In the genomic region with DNA sequence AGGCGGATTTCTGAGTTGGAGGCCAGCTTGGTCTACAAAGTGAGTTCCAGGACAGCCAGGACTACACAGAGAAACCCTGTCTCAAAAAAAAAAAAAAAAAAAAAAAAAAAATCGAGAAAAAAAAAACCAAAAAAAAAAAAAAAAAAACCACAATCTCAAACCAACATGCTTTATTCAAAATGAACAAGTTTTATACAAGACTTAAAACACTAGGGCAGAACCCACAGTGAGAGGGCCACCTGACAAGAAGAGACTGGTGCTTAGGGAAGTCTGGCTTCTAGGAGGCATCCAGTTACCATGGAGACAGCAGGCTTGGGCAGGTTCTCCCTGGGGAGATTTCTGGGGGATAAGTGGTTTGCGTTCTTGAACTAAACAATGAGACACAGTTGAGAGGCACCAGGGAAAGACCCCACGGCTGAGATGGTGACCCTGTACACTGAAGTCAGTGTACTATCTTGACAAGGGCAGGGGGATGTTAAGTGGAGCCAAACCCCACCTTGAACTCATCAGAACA, we compare ENCODE assay signal across 15 mouse cellular contexts. TPM values are rescaled to one million over a fixed set of nuclear protein-coding genes. Genes with fewer than 3 reads are reported as not detected.
DNase-seq lines count a peak whose midpoint lies in the region; ATAC-seq and TF ChIP-seq lines count a peak whose summit lies in the region.
"Had no signal": no experiment of that assay in that cellular context is flagged by ENCODE, and none has a peak within 500 bp of the region (broad histone marks: within the 10 kb centered on the region; RNA-seq: fewer than 3 reads in every experiment).

No protein-coding gene starts in this region.

- peak overlapping the region; percentile 69 for H3K27ac ChIP-seq in forebrain, embryonic 12.5 days
- H3K27ac ChIP-seq in forebrain, postnatal 0 days (ENCODE audit: low read depth, low read length), result no peak overlapping the region
- H3K27ac ChIP-seq in thymus, adult 2 months (ENCODE audit: control insufficient read depth, insufficient read depth, low read length), result peak overlapping the region; percentile 57; the same call in 1 of the 2 replicates
- H3K27ac ChIP-seq in embryonic facial prominence, embryonic 14.5 days (replicated peaks; ENCODE audit: low read depth, low read length), result no peak overlapping the region
- peak overlapping the region; percentile 42; the same call in 1 of the 2 replicates for H3K27ac ChIP-seq in neural tube, embryonic 13.5 days (replicated peaks)
- H3K27ac ChIP-seq: liver, embryonic 13.5 days; stomach, embryonic 15.5 days had no signal

- H3K4me3 ChIP-seq in forebrain, embryonic 12.5 days (replicated peaks), result no peak overlapping the region
- H3K4me3 ChIP-seq in forebrain, postnatal 0 days (ENCODE audit: low read depth, low read length), result no peak overlapping the region
- no peak overlapping the region for H3K4me3 ChIP-seq in thymus, adult 2 months (ENCODE audit: control insufficient read depth, insufficient read depth, low read length)
- H3K4me3 ChIP-seq in embryonic facial prominence, embryonic 14.5 days (ENCODE audit: low read depth, low read length), result no peak overlapping the region
- H3K4me3 ChIP-seq in neural tube, embryonic 13.5 days, result no peak overlapping the region
- H3K4me3 ChIP-seq: liver, embryonic 13.5 days; stomach, embryonic 15.5 days had no signal

- no peak for DNase-seq in forebrain, postnatal 0 days
- no peak for DNase-seq in thymus, adult 2 months
- no peak for DNase-seq in thymus, postnatal 4 days
- peak; percentile 90 for DNase-seq in embryonic facial prominence, embryonic 14.5 days (ENCODE audit: low spot score)
- no peak for DNase-seq in cerebellum, postnatal 36 days
- no peak for DNase-seq in gastrocnemius, postnatal 4 days (ENCODE audit: low spot score in 2 of 2)
- DNase-seq: cerebellum, adult 18-20 months; heart, postnatal 36 days; kidney, adult 11 months; liver, embryonic 13.5 days; lung, postnatal 10 days had no signal

- 25% methylated on average over 4 of the region's 4 CpGs for WGBS in forebrain, embryonic 12.5 days
- WGBS in forebrain, postnatal 0 days, result 34% methylated on average over 3 of the region's 4 CpGs
- 7% methylated on average over 4 of the region's 4 CpGs for WGBS in thymus, adult 2 months
- 18% methylated on average over 4 of the region's 4 CpGs for WGBS in embryonic facial prominence, embryonic 14.5 days
- 35% methylated on average over 3 of the region's 4 CpGs for WGBS in neural tube, embryonic 13.5 days

- no peaks in the 10 kb centered on the region for H3K9me3 ChIP-seq in forebrain, embryonic 12.5 days
- H3K9me3 ChIP-seq in forebrain, postnatal 0 days (ENCODE audit: low read length), result no peaks in the 10 kb centered on the region
- H3K9me3 ChIP-seq in embryonic facial prominence, embryonic 14.5 days (ENCODE audit: control insufficient read depth, low read length), result no peaks in the 10 kb centered on the region
- no peaks in the 10 kb centered on the region for H3K9me3 ChIP-seq in neural tube, embryonic 13.5 days
- H3K9me3 ChIP-seq: liver, embryonic 13.5 days; stomach, embryonic 15.5 days had no signal

- H3K9ac ChIP-seq in forebrain, embryonic 12.5 days, result peak overlapping the region; percentile 17; the same call in 1 of the 2 replicates
- H3K9ac ChIP-seq in forebrain, postnatal 0 days, result no peak overlapping the region
- H3K9ac ChIP-seq in embryonic facial prominence, embryonic 14.5 days (ENCODE audit: low read depth, low read length), result no peak overlapping the region
- no peak overlapping the region for H3K9ac ChIP-seq in neural tube, embryonic 13.5 days
- H3K9ac ChIP-seq: liver, embryonic 13.5 days; stomach, embryonic 15.5 days had no signal

- no peak for ATAC-seq in forebrain, embryonic 12.5 days (ENCODE audit: low FRiP score)
- no peak for ATAC-seq in forebrain, postnatal 0 days
- peak; percentile 35; the same call in 1 of the 2 replicates for ATAC-seq in embryonic facial prominence, embryonic 14.5 days (ENCODE audit: low read depth)
- no peak for ATAC-seq in neural tube, embryonic 13.5 days (ENCODE audit: low read depth)

- H3K36me3 ChIP-seq in forebrain, embryonic 12.5 days (replicated peaks), result peaks cover 48% of the 10 kb centered on the region
- peaks cover 37% of the 10 kb centered on the region for H3K36me3 ChIP-seq in forebrain, postnatal 0 days (ENCODE audit: insufficient read depth)
- peaks cover 18% of the 10 kb centered on the region for H3K36me3 ChIP-seq in thymus, adult 2 months (ENCODE audit: control insufficient read depth, insufficient read depth, low read length)
- H3K36me3 ChIP-seq in embryonic facial prominence, embryonic 14.5 days (ENCODE audit: control insufficient read depth, insufficient read depth, low read length), result peaks cover 53% of the 10 kb centered on the region
- H3K36me3 ChIP-seq in neural tube, embryonic 13.5 days, result peaks cover 51% of the 10 kb centered on the region

- no peak overlapping the region for H3K4me2 ChIP-seq in forebrain, embryonic 12.5 days
- H3K4me2 ChIP-seq in forebrain, postnatal 0 days (ENCODE audit: low read depth), result no peak overlapping the region
- H3K4me2 ChIP-seq in embryonic facial prominence, embryonic 14.5 days (ENCODE audit: low read depth, low read length), result no peak overlapping the region
- no peak overlapping the region for H3K4me2 ChIP-seq in neural tube, embryonic 13.5 days
- H3K4me2 ChIP-seq: liver, embryonic 13.5 days; stomach, embryonic 15.5 days had no signal

- no peak for TF ChIP-seq POLR2A in thymus, adult 2 months (IDR thresholded peaks at IDR 0.05; ENCODE audit: control insufficient read depth, extremely low read depth, insufficient read depth, low read length, poor library complexity)

- no peak for TF ChIP-seq CTCF in forebrain, postnatal 0 days (IDR thresholded peaks at IDR 0.05; ENCODE audit: low read depth)
- no peak for TF ChIP-seq CTCF in thymus, adult 2 months (IDR thresholded peaks at IDR 0.05; ENCODE audit: borderline replicate concordance, control insufficient read depth, extremely low read depth, insufficient read depth, low read length, poor library complexity)

- peaks cover 26% of the 10 kb centered on the region for H3K4me1 ChIP-seq in forebrain, embryonic 12.5 days
- H3K4me1 ChIP-seq in forebrain, postnatal 0 days (ENCODE audit: insufficient read depth), result peaks cover 2% of the 10 kb centered on the region; the same call in 1 of the 2 replicates
- peaks cover 37% of the 10 kb centered on the region for H3K4me1 ChIP-seq in thymus, adult 2 months (replicated peaks; ENCODE audit: control insufficient read depth, insufficient read depth, low read length)
- H3K4me1 ChIP-seq in embryonic facial prominence, embryonic 14.5 days (ENCODE audit: control insufficient read depth, insufficient read depth, low read length), result peaks cover 6% of the 10 kb centered on the region; the same call in 1 of the 2 replicates
- peaks cover 28% of the 10 kb centered on the region for H3K4me1 ChIP-seq in neural tube, embryonic 13.5 days (replicated peaks)

- H3K27me3 ChIP-seq in forebrain, embryonic 12.5 days, result peaks cover 6% of the 10 kb centered on the region; the same call in 1 of the 2 replicates
- no peaks in the 10 kb centered on the region for H3K27me3 ChIP-seq in forebrain, postnatal 0 days (ENCODE audit: insufficient read depth, low read length)
- H3K27me3 ChIP-seq in thymus, adult 2 months (ENCODE audit: control insufficient read depth, insufficient read depth, low read length), result no peaks in the 10 kb centered on the region
- no peaks in the 10 kb centered on the region for H3K27me3 ChIP-seq in embryonic facial prominence, embryonic 14.5 days (replicated peaks; ENCODE audit: control insufficient read depth, insufficient read depth, low read length)
- no peaks in the 10 kb centered on the region for H3K27me3 ChIP-seq in neural tube, embryonic 13.5 days
- H3K27me3 ChIP-seq: stomach, embryonic 15.5 days had no signal

RNA-seq across cellular contexts. Expression of a gene that starts 4.4 kb away (rescaled TPM):
- polyA plus RNA-seq in forebrain, embryonic 12.5 days (2016; fragmentation: Nextera tagmentation; extraction: Ambion mirVana), result 22.5 and 25.9 TPM in 2 replicates
- total RNA-seq in forebrain, postnatal 0 days (2014; rRNA removed), result 9.8 TPM in 2 replicates
- 11.7 and 16.0 TPM in 2 replicates for polyA plus RNA-seq in forebrain, postnatal 0 days (2015; fragmentation: Nextera tagmentation; extraction: Ambion mirVana)
- polyA plus RNA-seq in thymus, adult 2 months (2012; rRNA removed), result 8.6 and 14.2 TPM in 2 replicates
- 17.3 and 17.6 TPM in 2 replicates for polyA plus RNA-seq in embryonic facial prominence, embryonic 14.5 days (2014; fragmentation: Nextera tagmentation; extraction: Ambion mirVana)
- 59.4 and 62.0 TPM in 2 replicates for polyA plus RNA-seq in neural tube, embryonic 13.5 days (2015; fragmentation: Nextera tagmentation; extraction: Ambion mirVana)
- 10 to 100 TPM; 54.5 to 65.3 TPM for total RNA-seq in gastrocnemius, postnatal 4 days (2021)
- total RNA-seq: G1E had no signal
- polyA plus RNA-seq: G1E had no signal

RNA-seq across cellular contexts. Expression of a gene that starts 10.8 kb away (rescaled TPM):
- 65.5 and 65.8 TPM in 2 replicates for polyA plus RNA-seq in forebrain, embryonic 12.5 days (2016; fragmentation: Nextera tagmentation; extraction: Ambion mirVana)
- 40.3 and 55.4 TPM in 2 replicates for total RNA-seq in forebrain, postnatal 0 days (2014; rRNA removed)
- polyA plus RNA-seq in forebrain, postnatal 0 days (2015; fragmentation: Nextera tagmentation; extraction: Ambion mirVana), result 54.2 and 69.3 TPM in 2 replicates
- 69.9 and 82.6 TPM in 2 replicates for polyA plus RNA-seq in thymus, adult 2 months (2012; rRNA removed)
- polyA plus RNA-seq in embryonic facial prominence, embryonic 14.5 days (2014; fragmentation: Nextera tagmentation; extraction: Ambion mirVana), result 75.8 and 77.4 TPM in 2 replicates
- 71.8 and 76.7 TPM in 2 replicates for polyA plus RNA-seq in neural tube, embryonic 13.5 days (2015; fragmentation: Nextera tagmentation; extraction: Ambion mirVana)
- 10 to 100 TPM; 23.7 to 26.6 TPM for total RNA-seq in gastrocnemius, postnatal 4 days (2021)

RNA-seq across cellular contexts. Expression of a gene that starts 11.0 kb away (rescaled TPM):
- polyA plus RNA-seq in forebrain, embryonic 12.5 days (2016; fragmentation: Nextera tagmentation; extraction: Ambion mirVana), result 87.8 and 93.5 TPM in 2 replicates
- 41.4 and 55.9 TPM in 2 replicates for total RNA-seq in forebrain, postnatal 0 days (2014; rRNA removed)
- 48.1 and 50.1 TPM in 2 replicates for polyA plus RNA-seq in forebrain, postnatal 0 days (2015; fragmentation: Nextera tagmentation; extraction: Ambion mirVana)
- polyA plus RNA-seq in thymus, adult 2 months (2012; rRNA removed), result 37.3 and 46.3 TPM in 2 replicates
- polyA plus RNA-seq in embryonic facial prominence, embryonic 14.5 days (2014; fragmentation: Nextera tagmentation; extraction: Ambion mirVana), result 72.9 and 74.8 TPM in 2 replicates
- 75.3 and 81.2 TPM in 2 replicates for polyA plus RNA-seq in neural tube, embryonic 13.5 days (2015; fragmentation: Nextera tagmentation; extraction: Ambion mirVana)
- 10 to 100 TPM; 35.6 to 39.7 TPM for total RNA-seq in gastrocnemius, postnatal 4 days (2021)

RNA-seq across cellular contexts. Expression of a gene that starts 20.0 kb away (rescaled TPM):
- polyA plus RNA-seq in forebrain, embryonic 12.5 days (2016; fragmentation: Nextera tagmentation; extraction: Ambion mirVana), result 33.7 and 40.2 TPM in 2 replicates
- total RNA-seq in forebrain, postnatal 0 days (2014; rRNA removed), result 29.9 and 38.2 TPM in 2 replicates
- 46.8 and 52.4 TPM in 2 replicates for polyA plus RNA-seq in forebrain, postnatal 0 days (2015; fragmentation: Nextera tagmentation; extraction: Ambion mirVana)
- 32.9 and 33.0 TPM in 2 replicates for polyA plus RNA-seq in thymus, adult 2 months (2012; rRNA removed)
- 42.8 and 43.9 TPM in 2 replicates for polyA plus RNA-seq in embryonic facial prominence, embryonic 14.5 days (2014; fragmentation: Nextera tagmentation; extraction: Ambion mirVana)
- polyA plus RNA-seq in neural tube, embryonic 13.5 days (2015; fragmentation: Nextera tagmentation; extraction: Ambion mirVana), result 42.9 and 47.3 TPM in 2 replicates
- total RNA-seq in gastrocnemius, postnatal 4 days (2021), result 10 to 100 TPM; 42.8 to 43.1 TPM

RNA-seq across cellular contexts. Expression of a gene that starts 20.7 kb away (rescaled TPM):
- polyA plus RNA-seq in forebrain, embryonic 12.5 days (2016; fragmentation: Nextera tagmentation; extraction: Ambion mirVana), result 902 and 945 TPM in 2 replicates
- total RNA-seq in forebrain, postnatal 0 days (2014; rRNA removed), result 249 and 262 TPM in 2 replicates
- 477 and 486 TPM in 2 replicates for polyA plus RNA-seq in forebrain, postnatal 0 days (2015; fragmentation: Nextera tagmentation; extraction: Ambion mirVana)
- 1,171 and 1,772 TPM in 2 replicates for polyA plus RNA-seq in thymus, adult 2 months (2012; rRNA removed)
- polyA plus RNA-seq in embryonic facial prominence, embryonic 14.5 days (2014; fragmentation: Nextera tagmentation; extraction: Ambion mirVana), result 663 and 697 TPM in 2 replicates
- 624 and 649 TPM in 2 replicates for polyA plus RNA-seq in neural tube, embryonic 13.5 days (2015; fragmentation: Nextera tagmentation; extraction: Ambion mirVana)
- total RNA-seq in gastrocnemius, postnatal 4 days (2021), result 100 to 1,000 TPM; 181 to 207 TPM

Comparison
In these comparisons a context has a peak if more than half of its experiments do, and no peak if none do; other contexts are left out.
1. H3K27ac ChIP-seq: peak in forebrain, embryonic 12.5 days (single experiment), thymus, adult 2 months (single experiment) and neural tube, embryonic 13.5 days (single experiment); none in forebrain, postnatal 0 days (single experiment) and embryonic facial prominence, embryonic 14.5 days (single experiment).